Mouse (Mus musculus) lung, postnatal 0 days (tissue): Measurements from ENCODE around the gene Lrrc36. TPM values are rescaled to one million over a fixed set of nuclear protein-coding genes. Genes with fewer than 3 reads are reported as not detected.

Source experiments
- ATAC-seq: fragments of 200-750 bp; cut with Nextera tagmentation; 2 replicates; pipeline ENCODE4 v1.8.0; 2017; ENCODE audit warnings: moderate library complexity
- DNase-seq: peaks from one replicate; pipeline ENCODE4 v3.0.0-alpha.2; 2016; ENCODE audit warnings: low spot score
- H3K27ac ChIP-seq: fragments of 300-500 bp; sonication (generic); 2 replicates; pipeline ENCODE4 v1.5.1; 2014; ENCODE audit warnings: antibody characterized with exemption, mild to moderate bottlenecking, low read length, mixed read lengths
- H3K27me3 ChIP-seq: fragments of 300-500 bp; sonication (generic); replicated peaks from 2 replicates; pipeline ENCODE4 v1.6.1; 2014; ENCODE audit warnings: low read length, mixed read lengths; ENCODE audit not compliant: insufficient read depth
- H3K36me3 ChIP-seq: fragments of 300-500 bp; sonication (generic); 2 replicates; pipeline ENCODE4 v1.6.1; 2014; ENCODE audit warnings: low read length, mixed read lengths; ENCODE audit not compliant: insufficient read depth
- H3K4me1 ChIP-seq: fragments of 300-500 bp; sonication (generic); 2 replicates; pipeline ENCODE4 v1.6.1; 2014; ENCODE audit warnings: antibody characterized with exemption, low read depth, low read length, mixed read lengths; ENCODE audit not compliant: insufficient read depth
- H3K4me2 ChIP-seq: fragments of 300-500 bp; sonication (generic); replicated peaks from 2 replicates; pipeline ENCODE4 v1.6.1; 2014; ENCODE audit warnings: low read depth, mild to moderate bottlenecking, low read length, moderate library complexity, mixed read lengths
- H3K4me3 ChIP-seq: fragments of 300-500 bp; sonication (generic); 2 replicates; pipeline ENCODE4 v1.5.1; 2014; ENCODE audit warnings: low read depth, low read length
- H3K9ac ChIP-seq: fragments of 300-500 bp; sonication (generic); replicated peaks from 2 replicates; pipeline ENCODE4 v1.6.1; 2014; ENCODE audit warnings: low read depth, mild to moderate bottlenecking
- H3K9me3 ChIP-seq: fragments of 300-500 bp; sonication (generic); 2 replicates; pipeline ENCODE4 v1.6.1; 2016; ENCODE audit warnings: low read length, mixed read lengths
- CTCF ChIP-seq: IDR thresholded peaks from 2 replicates; pipeline ENCODE4 v1.5.1; 2016; ENCODE audit warnings: antibody characterized with exemption, mild to moderate bottlenecking
- EP300 ChIP-seq: IDR thresholded peaks from 2 replicates; pipeline ENCODE4 v1.6.1; 2016; ENCODE audit warnings: antibody characterized with exemption, mild to moderate bottlenecking, control low read depth
- WGBS: fragments of 180-500 bp; shearing (Covaris S2); extraction: QIAGEN DNeasy Blood & Tissue Kit; methylation state at CpG from one replicate; pipeline ENCODE4 v1.1.7; 2014; 5-methylcytosine and 5-hydroxymethylcytosine counted together
- polyA plus RNA-seq: library from polyadenylated mRNA; unstranded; fragments of >200 nt; fragmentation: Nextera tagmentation; extraction: Ambion mirVana; gene quantifications from 2 replicates; pipeline ENCODE4 v1.2.1, GENCODE M21; 2015

Lrrc36 gene
- 3.7 and 3.9 TPM in 2 replicates for polyA plus RNA-seq

- H3K9ac ChIP-seq = no peak within 1 kb of the TSS
- peak; percentile 70 for TF ChIP-seq CTCF
- no peak for TF ChIP-seq EP300
- no peaks in the 10 kb centered on the region for H3K9me3 ChIP-seq
- H3K27me3 ChIP-seq = no peaks in the 10 kb centered on the region
- H3K27ac ChIP-seq = no peak within 1 kb of the TSS
- peak within 1 kb of the TSS; percentile 22; the same call in 1 of the 2 replicates for H3K4me3 ChIP-seq
- WGBS = 3% methylated on average over 19 of the region's 34 CpGs
- DNase-seq (peak; percentile 74), ATAC-seq (peak; percentile 95)
- H3K36me3 ChIP-seq = no peaks in the 10 kb centered on the region
- H3K4me2 ChIP-seq = peak within 1 kb of the TSS; percentile 51
- H3K4me1 ChIP-seq = peaks cover 3% of the 10 kb centered on the region; the same call in 1 of the 2 replicates
Measured at GRCm38 (mm10) chr8:105413391-105413790, at the start of gene Lrrc36, which contains the start of gene Kctd19. TSS of gene Lrrc36 (plus strand) at chr8:105413571. TSS of gene Kctd19 (minus strand) at chr8:105413502.

GRCm38 (mm10) chr8:105367107-105367506 is 46.3 kb upstream of the Lrrc36 start:
- no peak for ATAC-seq
- Histone ChIP-seq H3K4me3 (no peak overlapping the region), H3K4me1 (no peaks in the 10 kb centered on the region), H3K27me3 (no peaks in the 10 kb centered on the region), H3K36me3 (no peaks in the 10 kb centered on the region), H3K9ac (no peak overlapping the region), H3K9me3 (no peaks in the 10 kb centered on the region), H3K27ac (no peak overlapping the region), H3K4me2 (no peak overlapping the region)
- WGBS = 75% methylated on average over 2 of the region's 2 CpGs
- TF ChIP-seq CTCF (peak; percentile 71), EP300 (no peak)
- peak; percentile 54 for DNase-seq

GRCm38 (mm10) chr8:105372473-105372872 is 40.9 kb upstream of the Lrrc36 start:
- WGBS = 67% methylated on average over 9 of the region's 9 CpGs
- no peak for DNase-seq
- Histone ChIP-seq H3K9me3 (no peaks in the 10 kb centered on the region), H3K4me3 (no peak overlapping the region), H3K4me1 (no peaks in the 10 kb centered on the region), H3K9ac (no peak overlapping the region), H3K27ac (no peak overlapping the region), H3K27me3 (no peaks in the 10 kb centered on the region), H3K4me2 (no peak overlapping the region), H3K36me3 (no peaks in the 10 kb centered on the region)
- no peak for TF ChIP-seq EP300
- no peak for TF ChIP-seq CTCF
- no peak for ATAC-seq

- H3K9me3 ChIP-seq = no peaks in the 10 kb centered on the region
- TF ChIP-seq EP300 (no peak), CTCF (no peak)
- 34% methylated on average over 2 of the region's 2 CpGs for WGBS
- DNase-seq = no peak
- no peak within 1 kb of the TSS for H3K9ac ChIP-seq
- no peak within 1 kb of the TSS for H3K27ac ChIP-seq
- H3K4me1 ChIP-seq = no peaks in the 10 kb centered on the region
- no peaks in the 10 kb centered on the region for H3K36me3 ChIP-seq
- no peak within 1 kb of the TSS for H3K4me3 ChIP-seq
- no peak for ATAC-seq
- no peak within 1 kb of the TSS for H3K4me2 ChIP-seq
- H3K27me3 ChIP-seq = no peaks in the 10 kb centered on the region
Measured at GRCm38 (mm10) chr8:105373032-105373431, 40.3 kb upstream of the Lrrc36 start, which contains the start of gene Plekhg4. TSS of gene Plekhg4 (plus strand) at chr8:105373274.

GRCm38 (mm10) chr8:105374513-105374966 is 38.8 kb upstream of the Lrrc36 start:
- TF ChIP-seq CTCF (peak; percentile 82), EP300 (no peak)
- Histone ChIP-seq H3K27me3 (no peaks in the 10 kb centered on the region), H3K9ac (no peak overlapping the region), H3K9me3 (no peaks in the 10 kb centered on the region), H3K4me1 (0 out of 2 replicates have a peak, but pooled peaks cover 3% of the 10 kb centered on the region), H3K36me3 (no peaks in the 10 kb centered on the region), H3K4me2 (peak overlapping the region; percentile 27; the same call in 1 of the 2 replicates), H3K4me3 (no peak overlapping the region), H3K27ac (no peak overlapping the region)
- DNase-seq (peak; percentile 55), ATAC-seq (peak; percentile 70)
- 38% methylated on average over 33 of the region's 33 CpGs for WGBS

GRCm38 (mm10) chr8:105378673-105379072 is 34.7 kb upstream of the Lrrc36 start:
- ATAC-seq (peak; percentile 52), DNase-seq (peak; percentile 55)
- no peaks in the 10 kb centered on the region for H3K9me3 ChIP-seq
- no peak overlapping the region for H3K4me2 ChIP-seq
- H3K4me3 ChIP-seq = no peak overlapping the region
- no peak overlapping the region for H3K27ac ChIP-seq
- 0 out of 2 replicates have a peak, but pooled peaks cover 3% of the 10 kb centered on the region for H3K4me1 ChIP-seq
- H3K9ac ChIP-seq = no peak overlapping the region
- TF ChIP-seq EP300 (no peak), CTCF (peak; percentile 4; the same call in 1 of the 2 replicates)
- H3K36me3 ChIP-seq = no peaks in the 10 kb centered on the region
- 18% methylated on average over 19 of the region's 19 CpGs for WGBS
- H3K27me3 ChIP-seq = no peaks in the 10 kb centered on the region
